Mouse (Mus musculus): ENCODE data around the gene Gsc2.

Gene Gsc2

GRCm38 (mm10) chr16:17922163-17922538 lies 7.3 kb upstream of the Gsc2 start:
- DNase-seq: no peak

GRCm38 (mm10) chr16:17921325-17922162 lies 6.7 kb upstream of the Gsc2 start:
- peak; percentile 97 for DNase-seq

- no peak for DNase-seq
Measured at GRCm38 (mm10) chr16:17920586-17920985, 5.7 kb upstream of the Gsc2 start.

GRCm38 (mm10) chr16:17911052-17911595 lies 3.7 kb downstream of the Gsc2 start, which contains the start of gene Ess2:
Gene Ess2 (minus strand): TSS chr16:17911348.
- peak; percentile 95 for DNase-seq

- DNase-seq: no peak
Measured at GRCm38 (mm10) chr16:17898462-17898861, 16.4 kb downstream of the Gsc2 start, which contains the start of the genes Dgcr2 and Tssk2. Gene Dgcr2 (minus strand): TSS chr16:17898562. Gene Tssk2 (plus strand): TSS chr16:17898637.

GRCm38 (mm10) chr16:17896091-17896490 lies 18.8 kb downstream of the Gsc2 start:
- no peak for DNase-seq

DNA sequence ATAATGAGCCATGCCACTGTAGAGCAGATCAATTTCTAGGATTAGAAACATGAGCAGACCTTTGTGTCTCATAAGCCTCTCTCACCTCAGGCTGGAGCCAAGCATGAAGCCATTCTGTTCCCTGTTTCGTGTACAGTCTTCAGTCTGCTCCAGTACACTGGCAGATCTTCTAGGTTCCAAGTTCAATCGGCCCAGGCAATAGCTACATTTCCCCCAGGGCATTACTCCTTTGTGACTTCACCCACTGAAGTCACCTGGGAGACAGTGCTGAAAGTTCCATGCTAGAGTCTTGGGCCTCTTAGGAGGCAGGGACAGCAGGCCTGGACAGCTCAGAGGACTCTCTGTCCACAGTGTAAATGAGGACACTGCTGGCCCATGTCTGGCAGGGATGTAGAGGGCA lies 20.9 kb downstream of the Gsc2 start, which contains the start of gene Tssk1:
TSS of gene Tssk1 (plus strand) at position 301 of the 400 bp plus-strand sequence.
- DNase-seq: no peak

DNA sequence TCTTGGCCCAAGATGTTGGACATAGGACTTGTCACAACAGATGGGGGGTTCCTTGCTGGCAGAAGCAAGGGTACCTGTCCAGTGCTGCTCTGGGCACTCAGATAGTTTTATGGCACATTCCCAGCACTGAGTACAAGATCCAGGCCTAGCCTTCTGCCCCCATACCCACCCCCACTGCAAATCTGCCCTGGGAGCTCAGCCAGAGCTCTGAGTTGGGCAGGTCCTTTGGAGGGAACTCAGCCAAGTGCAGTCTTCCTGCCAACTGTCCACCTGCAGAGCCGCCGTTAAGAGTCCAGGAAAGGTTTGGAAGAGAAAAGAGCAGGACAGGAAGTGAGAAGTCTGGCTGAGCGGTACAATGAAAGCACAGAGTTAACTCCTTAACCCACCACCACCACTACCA lies 22.3 kb downstream of the Gsc2 start:
- peak; percentile 92 for DNase-seq

DNA sequence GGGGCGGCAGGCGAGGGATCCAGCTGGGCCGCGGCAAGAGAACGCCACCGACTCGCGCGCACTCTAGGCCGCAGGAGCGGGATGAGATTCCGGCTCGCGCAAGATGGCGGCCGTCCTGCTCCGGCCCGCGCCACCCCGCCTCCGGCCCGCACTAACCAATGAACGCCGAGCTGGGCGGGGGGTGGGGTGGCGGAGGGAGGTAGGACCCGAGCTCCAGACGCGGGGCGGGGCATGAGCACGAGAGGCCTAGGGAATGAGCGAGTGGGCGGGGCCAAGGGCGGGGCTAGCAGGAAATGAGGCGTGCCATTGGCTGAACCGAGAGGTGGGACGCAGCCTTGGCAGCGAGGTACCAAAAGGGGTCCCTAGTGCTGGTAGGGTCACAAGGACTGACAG lies 23.3 kb downstream of the Gsc2 start, which contains the start of gene Gm20518:
TSS of gene Gm20518 (minus strand) at position 105 of the 393 bp plus-strand sequence.
- peak; percentile 99 for DNase-seq

DNA sequence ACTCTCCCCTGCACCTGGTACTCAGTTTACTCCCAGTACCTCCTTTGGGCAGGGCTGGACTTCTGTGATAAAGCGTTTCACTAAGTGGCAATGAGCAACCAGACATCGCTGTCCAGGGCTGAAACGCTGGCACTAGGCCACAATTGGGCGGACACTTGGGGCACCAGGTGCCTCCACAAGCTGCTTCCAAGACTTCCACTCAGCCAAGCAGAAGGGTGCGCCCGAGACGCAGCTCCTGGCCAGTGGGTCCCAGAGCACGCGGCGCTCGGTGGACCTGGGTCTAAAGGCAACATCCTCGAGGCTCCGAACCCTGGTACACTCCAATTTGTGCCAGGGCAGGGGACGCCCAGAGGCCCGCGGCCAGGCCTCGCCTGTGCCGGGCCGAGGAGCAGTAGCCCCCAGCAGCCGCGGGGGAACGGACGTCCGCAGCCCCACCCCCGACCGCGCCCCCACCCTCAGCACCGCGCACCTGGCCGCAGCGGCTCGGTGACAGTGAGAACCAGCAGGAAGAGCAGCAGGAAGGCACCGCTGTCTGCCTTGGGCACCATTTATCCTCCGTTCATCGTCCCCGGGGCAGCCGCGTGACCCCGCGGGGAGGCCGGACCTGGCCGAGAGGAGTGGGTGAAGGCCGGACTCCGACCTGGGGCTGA lies 23.8 kb downstream of the Gsc2 start:
- peak; percentile 95 for DNase-seq

GRCm38 (mm10) chr16:17890342-17890727 lies 24.5 kb downstream of the Gsc2 start:
- peak; percentile 54 for DNase-seq

- DNase-seq: peak; percentile 60
Measured at GRCm38 (mm10) chr16:17889689-17890341, 25.0 kb downstream of the Gsc2 start.

DNA sequence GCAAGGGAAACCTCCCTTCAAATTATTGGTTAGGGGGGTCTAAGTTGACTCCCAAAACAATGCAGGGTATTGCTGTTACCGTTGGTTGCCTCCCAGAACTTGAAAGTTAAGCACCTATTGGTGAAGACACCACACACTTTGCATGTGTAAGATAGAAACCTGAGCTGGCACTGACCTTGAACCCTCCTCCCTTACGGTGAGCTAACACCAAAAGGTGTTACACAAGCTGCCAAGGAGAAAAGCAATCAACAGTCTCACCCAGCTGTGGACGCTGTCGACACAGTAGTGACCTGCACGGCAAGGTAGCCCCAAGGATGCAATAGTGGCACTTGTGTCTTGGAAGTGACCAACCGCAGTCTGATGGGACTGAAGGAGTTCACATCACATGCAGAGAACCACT lies 30.7 kb downstream of the Gsc2 start:
- no peak for DNase-seq

- DNase-seq: no peak
Measured at GRCm38 (mm10) chr16:17882196-17882595, 32.7 kb downstream of the Gsc2 start.

GRCm38 (mm10) chr16:17879571-17879970 lies 35.3 kb downstream of the Gsc2 start:
- no peak for DNase-seq

DNA sequence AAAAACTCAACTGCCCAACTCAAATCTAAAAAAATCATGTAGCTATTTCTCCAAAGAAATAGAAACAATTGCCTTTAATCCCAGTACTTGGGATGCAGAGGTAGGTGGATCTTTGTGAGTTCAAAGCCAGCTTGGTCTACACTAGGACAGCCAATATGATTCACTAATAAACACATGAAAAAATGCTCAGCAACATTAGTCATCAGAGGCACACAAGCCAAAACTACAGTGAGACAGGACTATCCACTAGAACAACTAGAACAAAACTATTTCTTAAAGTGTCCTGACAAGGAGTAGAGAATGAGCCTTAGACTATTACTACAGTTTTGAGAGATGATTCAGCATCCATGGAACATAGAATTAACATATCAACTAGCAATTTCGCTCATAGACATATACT lies 38.8 kb downstream of the Gsc2 start:
- no peak for DNase-seq

DNA sequence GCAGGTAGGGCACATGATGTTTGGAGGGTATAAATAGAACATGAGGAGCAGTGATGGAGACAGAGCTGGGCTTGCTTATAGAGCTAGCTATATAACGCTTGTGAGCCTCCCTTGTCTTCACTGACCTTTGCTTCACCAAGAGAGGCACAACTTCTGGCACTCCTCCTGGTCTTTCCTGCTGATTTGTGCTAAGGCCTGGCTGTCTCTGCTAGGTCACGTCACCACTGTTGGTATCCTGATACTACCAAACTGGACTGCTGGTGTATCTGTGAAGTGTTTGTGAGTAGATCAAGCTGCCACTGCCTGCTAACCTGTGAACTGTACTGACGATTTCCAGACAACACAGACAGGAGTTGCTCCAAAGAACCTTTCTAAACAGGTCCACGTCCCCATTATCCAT lies 39.7 kb downstream of the Gsc2 start:
- DNase-seq: no peak

- DNase-seq: no peak
Measured at GRCm38 (mm10) chr16:17872995-17873394, 41.9 kb downstream of the Gsc2 start.

GRCm38 (mm10) chr16:17871248-17871647 lies 43.6 kb downstream of the Gsc2 start:
- no peak for DNase-seq

DNA sequence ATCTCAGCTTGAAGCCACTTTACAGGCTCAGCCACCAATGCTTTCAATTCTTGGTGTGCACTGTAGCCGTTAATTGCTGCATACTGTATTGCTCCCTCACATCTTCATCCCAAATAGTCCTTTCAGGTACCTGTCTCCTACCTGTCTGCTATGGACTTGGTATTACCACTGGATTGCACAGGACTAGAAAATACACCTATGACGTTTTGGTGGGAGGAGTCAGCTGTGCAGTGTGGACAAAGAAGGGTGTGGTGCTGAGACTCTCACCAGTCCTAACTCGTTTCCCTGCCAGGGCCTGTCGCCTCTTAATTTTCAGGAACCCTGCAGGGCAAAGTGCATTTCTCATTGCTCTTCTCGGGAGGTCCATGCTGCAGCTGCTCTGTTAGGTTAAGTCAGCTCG lies 49.1 kb downstream of the Gsc2 start:
- DNase-seq: no peak

DNA sequence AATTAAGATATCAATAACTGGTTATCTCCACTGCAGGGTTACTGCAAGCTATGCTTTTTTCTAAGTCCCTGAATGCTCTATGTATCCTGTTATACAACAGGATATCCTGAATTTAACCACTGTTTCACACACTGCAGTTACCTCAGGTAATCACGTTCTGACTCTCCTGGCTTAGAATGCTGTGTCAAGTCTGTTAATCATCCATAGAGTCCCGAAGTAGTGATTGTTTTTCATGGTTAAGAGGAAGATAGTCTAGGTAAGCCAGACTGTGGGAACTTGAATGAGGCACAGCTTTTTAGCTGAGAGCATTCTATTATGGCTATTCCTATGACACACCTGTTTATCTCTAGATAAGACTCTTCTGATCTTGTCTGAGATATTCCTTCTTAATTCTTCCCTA lies 49.6 kb downstream of the Gsc2 start:
- no peak for DNase-seq

All from cerebellum, adult 9-11 months (tissue).